Mouse (Mus musculus) ES-E14 (cell line): ENCODE results near the gene Tmem59l.
"Not testable (repeated sequence)": the region's sequence is repeated elsewhere in the genome, so short reads cannot be mapped to it uniquely, and the experiment has no call there.

Experiments
- HCFC1 ChIP-seq: IDR thresholded peaks from 2 replicates; pipeline ENCODE4 v1.6.1; 2012; ENCODE audit warnings: low read length, inconsistent platforms, borderline replicate concordance; ENCODE audit not compliant: insufficient read depth
- MAFK ChIP-seq: IDR thresholded peaks from 2 replicates; pipeline ENCODE4 v1.6.1; 2014; ENCODE audit warnings: mild to moderate bottlenecking, low read depth, low read length, inconsistent platforms; ENCODE audit not compliant: insufficient read depth
- ZC3H11A ChIP-seq: IDR thresholded peaks from 2 replicates; pipeline ENCODE4 v1.6.1; 2012; ENCODE audit warnings: low read depth, mild to moderate bottlenecking, inconsistent platforms, low read length, borderline replicate concordance

DNA sequence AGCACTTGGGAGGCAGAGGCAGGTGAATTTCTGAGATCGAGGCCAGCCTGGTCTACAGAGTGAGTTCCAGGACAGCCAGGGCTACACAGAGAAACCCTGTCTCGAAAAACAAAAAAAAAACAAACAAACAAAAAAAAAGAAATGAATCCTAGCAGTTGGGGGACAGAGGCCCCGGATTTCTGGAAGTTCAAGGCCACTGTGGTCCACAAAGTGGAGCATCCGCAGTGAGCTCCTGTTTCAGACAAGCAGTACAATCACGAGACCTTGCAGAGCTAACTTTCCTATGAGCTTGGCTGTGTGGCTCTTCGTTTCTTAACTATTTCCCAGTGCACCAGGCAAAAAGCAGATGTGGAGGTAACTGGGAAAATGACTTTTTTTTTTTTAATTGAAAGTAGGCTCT is 24.0 kb upstream of the Tmem59l start:
- not testable (repeated sequence) for TF ChIP-seq HCFC1, MAFK, ZC3H11A
